Mouse (Mus musculus): ENCODE measurements around the gene Deup1.
A peak's percentile ranks its signal among the peaks of the same experiment; 100 is the strongest.

Deup1 gene

GRCm38 (mm10) chr9:15627785-15628287, at the start of gene Deup1:
Gene Deup1 (minus strand): TSS chr9:15627933.
- DNase-seq (ENCODE audit: extremely low spot score): peak; percentile 70

- no peak for DNase-seq (ENCODE audit: extremely low spot score)
Observed at GRCm38 (mm10) chr9:15672251-15672650, 44.5 kb upstream of the Deup1 start.

GRCm38 (mm10) chr9:15670002-15670527, 42.3 kb upstream of the Deup1 start:
- DNase-seq (ENCODE audit: extremely low spot score): peak; percentile 49

- no peak for DNase-seq (ENCODE audit: extremely low spot score)
Observed at GRCm38 (mm10) chr9:15669452-15669851, 41.7 kb upstream of the Deup1 start.

GRCm38 (mm10) chr9:15664606-15665005, 36.9 kb upstream of the Deup1 start:
- DNase-seq (ENCODE audit: extremely low spot score): no peak

- DNase-seq (ENCODE audit: extremely low spot score): no peak
Observed at GRCm38 (mm10) chr9:15659069-15659468, 31.3 kb upstream of the Deup1 start.

GRCm38 (mm10) chr9:15658236-15658785, 30.6 kb upstream of the Deup1 start:
- DNase-seq (ENCODE audit: extremely low spot score): no peak

GRCm38 (mm10) chr9:15653036-15653435, 25.3 kb upstream of the Deup1 start:
- no peak for DNase-seq (ENCODE audit: extremely low spot score)

GRCm38 (mm10) chr9:15649977-15650376, 22.2 kb upstream of the Deup1 start:
- DNase-seq (ENCODE audit: extremely low spot score): no peak

GRCm38 (mm10) chr9:15627384-15627783, 349 bp downstream of the Deup1 start:
- no peak for DNase-seq (ENCODE audit: extremely low spot score)

- no peak for DNase-seq (ENCODE audit: extremely low spot score)
Observed at GRCm38 (mm10) chr9:15624739-15625138, 3.0 kb downstream of the Deup1 start.

GRCm38 (mm10) chr9:15619767-15620166, 8.0 kb downstream of the Deup1 start:
- no peak for DNase-seq (ENCODE audit: extremely low spot score)

- DNase-seq (ENCODE audit: extremely low spot score): no peak
Observed at GRCm38 (mm10) chr9:15619020-15619590, 8.6 kb downstream of the Deup1 start.

- DNase-seq (ENCODE audit: extremely low spot score): no peak
Observed at GRCm38 (mm10) chr9:15617061-15617460, 10.7 kb downstream of the Deup1 start.

GRCm38 (mm10) chr9:15616471-15616870, 11.3 kb downstream of the Deup1 start:
- no peak for DNase-seq (ENCODE audit: extremely low spot score)

GRCm38 (mm10) chr9:15609280-15609930, 18.3 kb downstream of the Deup1 start:
- DNase-seq (ENCODE audit: extremely low spot score): no peak

- DNase-seq (ENCODE audit: extremely low spot score): no peak
Observed at GRCm38 (mm10) chr9:15607601-15608000, 20.1 kb downstream of the Deup1 start.

- DNase-seq (ENCODE audit: extremely low spot score): no peak
Observed at GRCm38 (mm10) chr9:15603156-15603555, 24.6 kb downstream of the Deup1 start.

- no peak for DNase-seq (ENCODE audit: extremely low spot score)
Observed at GRCm38 (mm10) chr9:15600859-15601540, 26.7 kb downstream of the Deup1 start.

GRCm38 (mm10) chr9:15600156-15600858, 27.4 kb downstream of the Deup1 start:
- no peak for DNase-seq (ENCODE audit: extremely low spot score)

- no peak for DNase-seq (ENCODE audit: extremely low spot score)
Observed at GRCm38 (mm10) chr9:15596598-15596997, 31.1 kb downstream of the Deup1 start.

- DNase-seq (ENCODE audit: extremely low spot score): no peak
Observed at GRCm38 (mm10) chr9:15594148-15594547, 33.6 kb downstream of the Deup1 start.

Measured in embryo, embryonic 9.5 days (tissue).